Comparison of ENCODE assay signal across 11 mouse cellular contexts in the genomic region with DNA sequence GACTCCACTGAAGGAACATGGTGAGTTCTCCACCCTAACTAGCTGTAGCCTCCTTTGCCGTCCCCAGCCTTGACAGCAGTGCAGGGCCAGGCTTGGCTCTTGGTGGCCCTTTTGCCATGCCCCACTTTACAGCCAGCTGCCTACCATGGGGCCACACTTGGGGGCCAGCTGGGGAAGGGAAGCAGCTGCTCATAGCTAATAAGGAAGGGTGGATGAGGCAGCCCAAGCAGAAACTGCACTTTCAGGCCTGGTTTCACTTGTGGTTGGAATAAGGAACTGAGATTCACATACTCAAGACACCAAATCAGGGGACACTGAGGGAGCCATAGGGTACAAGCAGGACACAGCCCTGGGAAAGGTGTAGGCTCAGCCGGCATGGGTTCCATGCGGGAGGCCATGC. TPM values are rescaled to one million over a fixed set of nuclear protein-coding genes. Genes with fewer than 3 reads are reported as not detected.
DNase-seq lines count a peak whose midpoint lies in the region; ATAC-seq lines count a peak whose summit lies in the region.
"Had no signal": no experiment of that assay in that cellular context is flagged by ENCODE, and none has a peak within 500 bp of the region (broad histone marks: within the 10 kb centered on the region; RNA-seq: fewer than 3 reads in every experiment).

No protein-coding gene starts in this region.

- no peak overlapping the region for H3K4me2 ChIP-seq in stomach, embryonic 16.5 days (ENCODE audit: low read depth, low read length)
- no peak overlapping the region for H3K4me2 ChIP-seq in midbrain, embryonic 11.5 days

- no peak overlapping the region for H3K4me3 ChIP-seq in stomach, embryonic 16.5 days (replicated peaks; ENCODE audit: low read length)
- H3K4me3 ChIP-seq in midbrain, embryonic 11.5 days (ENCODE audit: low read depth, low read length): no peak overlapping the region

- DNase-seq in heart, adult 11 months: peak; percentile 98
- DNase-seq in heart, postnatal 10 days: no peak
- DNase-seq in urinary bladder, postnatal 10 days (ENCODE audit: low spot score): peak; percentile 7
- no peak for DNase-seq in urinary bladder, postnatal 14 days (ENCODE audit: low spot score)
- DNase-seq in lung, postnatal 4 days: peak; percentile 53 to 60
- DNase-seq in ovary, postnatal 14 days (ENCODE audit: low spot score): no peak
- no peak for DNase-seq in midbrain, embryonic 11.5 days (ENCODE audit: low spot score, missing footprints)
- DNase-seq: cerebellum, adult 18-20 months; right cerebral cortex, postnatal 25 days had no signal

- no peak overlapping the region for H3K9ac ChIP-seq in stomach, embryonic 16.5 days (ENCODE audit: low read length)
- no peak overlapping the region for H3K9ac ChIP-seq in midbrain, embryonic 11.5 days (ENCODE audit: low read length)

- no peaks in the 10 kb centered on the region for H3K4me1 ChIP-seq in stomach, embryonic 16.5 days (ENCODE audit: control insufficient read depth, insufficient read depth, low read length)
- H3K4me1 ChIP-seq in midbrain, embryonic 11.5 days (ENCODE audit: control insufficient read depth, insufficient read depth, low read length): no peaks in the 10 kb centered on the region

- H3K9me3 ChIP-seq in stomach, embryonic 16.5 days (replicated peaks; ENCODE audit: control insufficient read depth, low read length): no peaks in the 10 kb centered on the region
- no peaks in the 10 kb centered on the region for H3K9me3 ChIP-seq in midbrain, embryonic 11.5 days (ENCODE audit: control insufficient read depth, low read length)

- intact Hi-C loops in heart, postnatal 10 days (cut with DNase I): no loop called here

- H3K27me3 ChIP-seq in stomach, embryonic 16.5 days (ENCODE audit: control insufficient read depth, insufficient read depth, low read length): no peaks in the 10 kb centered on the region
- no peaks in the 10 kb centered on the region for H3K27me3 ChIP-seq in midbrain, embryonic 11.5 days (ENCODE audit: control insufficient read depth, insufficient read depth, low read length)

- WGBS in stomach, embryonic 16.5 days: 87% methylated on average over 3 of the region's 3 CpGs
- 89% methylated on average over 3 of the region's 3 CpGs for WGBS in midbrain, embryonic 11.5 days

- no peaks in the 10 kb centered on the region for H3K36me3 ChIP-seq in stomach, embryonic 16.5 days (ENCODE audit: control insufficient read depth, insufficient read depth, low read length)
- no peaks in the 10 kb centered on the region for H3K36me3 ChIP-seq in midbrain, embryonic 11.5 days (ENCODE audit: control insufficient read depth, insufficient read depth, low read length)

- H3K27ac ChIP-seq in stomach, embryonic 16.5 days (ENCODE audit: low read length): no peak overlapping the region; the same call in 1 of the 2 replicates
- no peak overlapping the region for H3K27ac ChIP-seq in midbrain, embryonic 11.5 days (ENCODE audit: low read depth, low read length)

- peak; percentile 53 for ATAC-seq in stomach, embryonic 16.5 days (ENCODE audit: insufficient read depth, low FRiP score)
- no peak for ATAC-seq in midbrain, embryonic 11.5 days (ENCODE audit: low FRiP score)

RNA-seq across cellular contexts. Expression of gene Pld4, which starts 1.6 kb away (rescaled TPM):
- 1 to 10 TPM; 5.7 to 5.8 TPM for total RNA-seq in heart, postnatal 10 days (2021)
- polyA plus RNA-seq in stomach, embryonic 16.5 days (2015; fragmentation: Nextera tagmentation; extraction: Ambion mirVana): 13.7 and 17.1 TPM in 2 replicates
- polyA plus RNA-seq in midbrain, embryonic 11.5 days (2014; fragmentation: Nextera tagmentation; extraction: Ambion mirVana): 3.5 and 4.2 TPM in 2 replicates
- polyA plus RNA-seq: C2C12 had no signal

RNA-seq across cellular contexts. Expression of gene Ahnak2, which starts 40.4 kb away (rescaled TPM):
- total RNA-seq in heart, postnatal 10 days (2021): 10 to 100 TPM; 13.6 to 17.4 TPM
- 4.9 and 5.4 TPM in 2 replicates for polyA plus RNA-seq in stomach, embryonic 16.5 days (2015; fragmentation: Nextera tagmentation; extraction: Ambion mirVana)
- 0.07 and 0.22 TPM in 2 replicates for polyA plus RNA-seq in midbrain, embryonic 11.5 days (2014; fragmentation: Nextera tagmentation; extraction: Ambion mirVana)

RNA-seq across cellular contexts. Expression of gene Cep170b, which starts 41.8 kb away (rescaled TPM):
- 10 to 100 TPM; 11.3 to 11.9 TPM for total RNA-seq in heart, postnatal 10 days (2021)
- 19.8 and 21.9 TPM in 2 replicates for polyA plus RNA-seq in stomach, embryonic 16.5 days (2015; fragmentation: Nextera tagmentation; extraction: Ambion mirVana)
- polyA plus RNA-seq in midbrain, embryonic 11.5 days (2014; fragmentation: Nextera tagmentation; extraction: Ambion mirVana): 5.2 and 5.5 TPM in 2 replicates

RNA-seq across cellular contexts. Expression of gene Clba1, which starts 46.7 kb away (rescaled TPM):
- 1 to 10 TPM; 2.4 to 3.1 TPM for total RNA-seq in heart, postnatal 10 days (2021)
- 5.8 and 6.9 TPM in 2 replicates for polyA plus RNA-seq in stomach, embryonic 16.5 days (2015; fragmentation: Nextera tagmentation; extraction: Ambion mirVana)
- 14.7 and 15.3 TPM in 2 replicates for polyA plus RNA-seq in midbrain, embryonic 11.5 days (2014; fragmentation: Nextera tagmentation; extraction: Ambion mirVana)

Comparison
In these comparisons a context has a peak if more than half of its experiments do, and no peak if none do; other contexts are left out.
1. DNase-seq: peak in heart, adult 11 months (single experiment), urinary bladder, postnatal 10 days (single experiment) and lung, postnatal 4 days (2 of 2); none in heart, postnatal 10 days (0 of 2), urinary bladder, postnatal 14 days (single experiment), ovary, postnatal 14 days (single experiment) and midbrain, embryonic 11.5 days (single experiment).